Comparison of ENCODE assay signal across 13 mouse cellular contexts in genomic region chr8:10613371-10613770, GRCm38 (mm10).
DNase-seq lines count a peak whose midpoint lies in the region; ATAC-seq and TF ChIP-seq lines count a peak whose summit lies in the region.
"Had no signal": no experiment of that assay in that cellular context is flagged by ENCODE, and none has a peak within 500 bp of the region (broad histone marks: within the 10 kb centered on the region; RNA-seq: fewer than 3 reads in every experiment).

No protein-coding gene starts in this region.

- no peaks in the 10 kb centered on the region for H3K9me3 ChIP-seq in heart, postnatal 0 days (replicated peaks; ENCODE audit: control insufficient read depth, low read length)
- H3K9me3 ChIP-seq in heart, embryonic 10.5 days, result no peaks in the 10 kb centered on the region
- H3K9me3 ChIP-seq in liver, postnatal 0 days (ENCODE audit: low read length), result no peaks in the 10 kb centered on the region
- no peaks in the 10 kb centered on the region for H3K9me3 ChIP-seq in liver, embryonic 12.5 days (replicated peaks)
- H3K9me3 ChIP-seq in stomach, postnatal 0 days (ENCODE audit: control insufficient read depth, low read length), result no peaks in the 10 kb centered on the region
- H3K9me3 ChIP-seq: heart, embryonic 15.5 days; midbrain, embryonic 15.5 days; neural tube, embryonic 15.5 days had no signal

- ATAC-seq in heart, postnatal 0 days (ENCODE audit: insufficient read depth, low read depth), result no peak
- no peak for ATAC-seq in liver, postnatal 0 days
- no peak for ATAC-seq in liver, embryonic 12.5 days
- ATAC-seq in stomach, postnatal 0 days (ENCODE audit: low FRiP score, low TSS enrichment), result no peak
- ATAC-seq: midbrain, embryonic 15.5 days had no signal

- TF ChIP-seq EP300 in heart, postnatal 0 days (IDR thresholded peaks at IDR 0.05; ENCODE audit: low read depth), result no peak
- TF ChIP-seq EP300 in liver, postnatal 0 days (IDR thresholded peaks at IDR 0.05; ENCODE audit: low read depth), result no peak
- TF ChIP-seq EP300 in stomach, postnatal 0 days (optimal IDR thresholded peaks at IDR 0.05), result no peak

- H3K4me1 ChIP-seq in heart, postnatal 0 days (ENCODE audit: control insufficient read depth, insufficient read depth), result no peaks in the 10 kb centered on the region
- H3K4me1 ChIP-seq in heart, embryonic 10.5 days, result no peaks in the 10 kb centered on the region; the same call in 1 of the 2 replicates
- H3K4me1 ChIP-seq in liver, postnatal 0 days (ENCODE audit: insufficient read depth), result no peaks in the 10 kb centered on the region
- no peaks in the 10 kb centered on the region for H3K4me1 ChIP-seq in liver, embryonic 12.5 days
- no peaks in the 10 kb centered on the region for H3K4me1 ChIP-seq in stomach, postnatal 0 days (replicated peaks; ENCODE audit: control insufficient read depth, insufficient read depth)
- H3K4me1 ChIP-seq: heart, embryonic 15.5 days; limb, embryonic 13.5 days; midbrain, embryonic 15.5 days; neural tube, embryonic 15.5 days had no signal

- no peak overlapping the region for H3K9ac ChIP-seq in heart, postnatal 0 days (replicated peaks; ENCODE audit: low read depth, low read length)
- no peak overlapping the region for H3K9ac ChIP-seq in liver, postnatal 0 days (replicated peaks)
- H3K9ac ChIP-seq in liver, embryonic 12.5 days, result no peak overlapping the region
- no peak overlapping the region for H3K9ac ChIP-seq in stomach, postnatal 0 days (ENCODE audit: low read length)
- H3K9ac ChIP-seq: heart, embryonic 15.5 days; limb, embryonic 13.5 days; midbrain, embryonic 15.5 days; neural tube, embryonic 15.5 days had no signal

- WGBS in heart, postnatal 0 days, result 55% methylated on average over 2 of the region's 2 CpGs
- 32% methylated on average over 2 of the region's 2 CpGs for WGBS in heart, embryonic 10.5 days
- WGBS in liver, postnatal 0 days (ENCODE audit: insufficient replicate concordance), result 72% methylated on average over 2 of the region's 2 CpGs
- WGBS in liver, embryonic 12.5 days (ENCODE audit: insufficient replicate concordance), result 47% methylated on average over 2 of the region's 2 CpGs
- 58% methylated on average over 2 of the region's 2 CpGs for WGBS in stomach, postnatal 0 days

- no peak overlapping the region for H3K4me2 ChIP-seq in heart, postnatal 0 days (ENCODE audit: low read depth, low read length)
- H3K4me2 ChIP-seq in liver, postnatal 0 days (ENCODE audit: low read depth, low read length), result no peak overlapping the region
- no peak overlapping the region for H3K4me2 ChIP-seq in liver, embryonic 12.5 days
- no peak overlapping the region for H3K4me2 ChIP-seq in stomach, postnatal 0 days (replicated peaks; ENCODE audit: low read depth)
- H3K4me2 ChIP-seq: heart, embryonic 15.5 days; limb, embryonic 13.5 days; midbrain, embryonic 15.5 days; neural tube, embryonic 15.5 days had no signal

- H3K27me3 ChIP-seq in heart, postnatal 0 days (ENCODE audit: control insufficient read depth, insufficient read depth, low read length), result no peaks in the 10 kb centered on the region
- H3K27me3 ChIP-seq in heart, embryonic 10.5 days (ENCODE audit: insufficient read depth, poor library complexity, severe bottlenecking), result no peaks in the 10 kb centered on the region
- no peaks in the 10 kb centered on the region for H3K27me3 ChIP-seq in liver, postnatal 0 days (ENCODE audit: insufficient read depth, low read length)
- no peaks in the 10 kb centered on the region for H3K27me3 ChIP-seq in liver, embryonic 12.5 days (replicated peaks)
- no peaks in the 10 kb centered on the region for H3K27me3 ChIP-seq in stomach, postnatal 0 days (ENCODE audit: control insufficient read depth, insufficient read depth, low read length)
- H3K27me3 ChIP-seq: heart, embryonic 15.5 days; limb, embryonic 13.5 days; midbrain, embryonic 15.5 days; neural tube, embryonic 15.5 days had no signal

- H3K27ac ChIP-seq in heart, postnatal 0 days (ENCODE audit: low read depth), result no peak overlapping the region
- no peak overlapping the region for H3K27ac ChIP-seq in heart, embryonic 10.5 days
- no peak overlapping the region for H3K27ac ChIP-seq in liver, postnatal 0 days (ENCODE audit: low read depth)
- no peak overlapping the region for H3K27ac ChIP-seq in liver, embryonic 12.5 days
- no peak overlapping the region for H3K27ac ChIP-seq in stomach, postnatal 0 days (replicated peaks)
- H3K27ac ChIP-seq: heart, embryonic 15.5 days; limb, embryonic 13.5 days; midbrain, embryonic 15.5 days; neural tube, embryonic 15.5 days had no signal

- H3K4me3 ChIP-seq in heart, postnatal 0 days (ENCODE audit: low read depth, low read length), result no peak overlapping the region
- no peak overlapping the region for H3K4me3 ChIP-seq in heart, embryonic 10.5 days
- no peak overlapping the region for H3K4me3 ChIP-seq in liver, postnatal 0 days (ENCODE audit: low read depth, low read length)
- H3K4me3 ChIP-seq in liver, embryonic 12.5 days, result no peak overlapping the region
- no peak overlapping the region for H3K4me3 ChIP-seq in stomach, postnatal 0 days (ENCODE audit: low read depth, low read length)
- H3K4me3 ChIP-seq: heart, embryonic 15.5 days; limb, embryonic 13.5 days; midbrain, embryonic 15.5 days; neural tube, embryonic 15.5 days had no signal

- no peaks in the 10 kb centered on the region for H3K36me3 ChIP-seq in heart, postnatal 0 days (replicated peaks; ENCODE audit: control insufficient read depth, insufficient read depth, low read length)
- H3K36me3 ChIP-seq in heart, embryonic 10.5 days, result no peaks in the 10 kb centered on the region
- no peaks in the 10 kb centered on the region for H3K36me3 ChIP-seq in liver, postnatal 0 days (replicated peaks; ENCODE audit: insufficient read depth, low read length)
- H3K36me3 ChIP-seq in liver, embryonic 12.5 days, result no peaks in the 10 kb centered on the region
- no peaks in the 10 kb centered on the region for H3K36me3 ChIP-seq in stomach, postnatal 0 days (ENCODE audit: control insufficient read depth, insufficient read depth, low read length)
- H3K36me3 ChIP-seq: heart, embryonic 15.5 days; limb, embryonic 13.5 days; midbrain, embryonic 15.5 days; neural tube, embryonic 15.5 days had no signal

- TF ChIP-seq CTCF in heart, postnatal 0 days (IDR thresholded peaks at IDR 0.05; ENCODE audit: low read depth), result peak; percentile 55
- TF ChIP-seq CTCF in liver, postnatal 0 days (IDR thresholded peaks at IDR 0.05; ENCODE audit: low read depth), result peak; percentile 38
- peak; percentile 61 for TF ChIP-seq CTCF in stomach, postnatal 0 days (IDR thresholded peaks at IDR 0.05; ENCODE audit: low read depth)

- DNase-seq in heart, postnatal 0 days (ENCODE audit: low spot score), result peak; percentile 43
- DNase-seq in heart, embryonic 10.5 days (ENCODE audit: low spot score), result no peak
- DNase-seq in liver, postnatal 0 days, result no peak
- peak; percentile 27 for DNase-seq in heart, postnatal 4 days
- DNase-seq in stomach, postnatal 0 days (ENCODE audit: low spot score), result peak; percentile 23
- DNase-seq in neural tube, embryonic 10.5 days (ENCODE audit: extremely low spot score, low spot score), result no peak
- DNase-seq: cerebellum, adult 8-10 months; layer of hippocampus, adult 9-11 months had no signal

Comparison
In these comparisons a context has a peak if more than half of its experiments do, and no peak if none do; other contexts are left out.
1. DNase-seq: peak in heart, postnatal 0 days (single experiment), heart, postnatal 4 days (single experiment) and stomach, postnatal 0 days (single experiment); none in heart, embryonic 10.5 days (single experiment), liver, postnatal 0 days (single experiment) and neural tube, embryonic 10.5 days (single experiment).
2. Peak in every context shown above with its lines, with median percentiles within 50 percentile points of each other: CTCF ChIP-seq.